Mouse (Mus musculus): ENCODE results near the gene Pih1h3b. TPM values are rescaled to one million over a fixed set of nuclear protein-coding genes. Genes with fewer than 3 reads are reported as not detected.

Gene Pih1h3b
- total RNA-seq (2021) = not detected
- long read RNA-seq, experiment 1 = 0 reads
- long read RNA-seq, experiment 2 = 0 reads

DNA sequence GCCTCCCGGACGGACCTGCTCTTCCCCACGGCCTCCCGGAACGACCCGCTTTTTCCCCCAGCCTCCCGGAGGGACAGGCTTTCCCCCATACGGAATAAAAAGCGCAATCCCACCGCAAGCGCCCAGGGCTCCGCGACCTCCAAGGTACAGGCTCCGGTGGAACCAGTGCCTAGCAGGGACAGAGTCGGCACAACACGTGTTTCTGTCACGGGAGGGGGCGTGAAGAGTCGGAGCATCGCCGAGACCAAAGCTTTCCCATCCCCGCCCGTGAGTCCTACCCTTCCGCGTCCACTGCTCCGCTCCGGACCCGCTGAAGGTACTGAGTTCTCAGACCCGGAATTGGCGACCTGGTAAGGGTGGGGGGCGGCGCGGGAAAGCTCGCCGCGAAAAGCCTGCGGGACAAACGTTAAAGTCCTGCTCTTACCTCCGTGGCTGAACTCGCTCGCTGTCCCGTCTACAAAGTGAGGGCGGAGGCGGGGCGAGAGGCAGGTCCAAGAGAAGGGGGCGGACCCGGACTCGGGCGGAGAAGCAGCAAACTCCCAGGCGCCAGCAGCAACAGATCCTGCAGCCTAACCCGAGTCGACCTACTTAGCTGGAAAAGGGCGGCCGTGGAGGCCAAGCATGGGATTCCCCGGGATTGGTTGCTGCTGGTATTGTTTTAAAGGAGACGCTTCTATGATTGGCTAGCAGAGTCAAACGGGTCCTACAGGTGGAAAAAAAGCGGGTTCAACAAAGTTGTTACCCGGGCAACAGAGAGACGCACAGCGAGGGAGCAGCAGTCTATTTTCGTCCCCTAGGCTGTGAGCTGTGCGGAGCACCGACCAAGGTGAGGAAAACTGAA lies at the start of gene Pih1h3b, which contains the start of gene Nup62cl:
Gene Pih1h3b, plus strand, starts transcription at position 745 of the 841 bp plus-strand sequence.
Gene Nup62cl, minus strand, starts transcription at position 578 of the 841 bp plus-strand sequence.
- peak; percentile 34 to 43 for DNase-seq (ENCODE audit: low spot score in 2 of 2)

- DNase-seq (ENCODE audit: low spot score in 2 of 2) = peak; percentile 3 to 18
Observed at GRCm38 (mm10) chrX:140060886-140061874, 1.5 kb upstream of the Pih1h3b start.

- DNase-seq (ENCODE audit: low spot score in 2 of 2) = no peak
Observed at GRCm38 (mm10) chrX:140082535-140082934, 19.9 kb downstream of the Pih1h3b start.

DNA sequence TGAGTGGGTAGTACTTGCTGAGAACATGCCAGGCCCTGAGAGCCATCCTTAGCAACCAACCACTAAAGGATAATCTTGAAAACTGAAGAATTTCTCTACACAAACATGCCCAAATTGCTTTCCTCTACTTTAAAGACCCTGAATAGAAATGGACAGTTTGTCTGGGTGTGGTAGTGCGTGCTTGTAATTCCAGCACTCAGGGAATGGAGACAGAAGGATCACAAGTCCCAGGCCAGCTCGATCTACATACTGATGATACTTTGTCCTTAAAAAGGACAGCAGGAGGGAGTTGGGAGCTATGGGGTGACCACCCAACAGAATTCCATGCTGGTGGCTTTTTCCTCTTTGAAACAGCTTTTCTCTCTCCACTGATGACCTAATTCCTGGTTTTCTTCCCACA lies 31.4 kb downstream of the Pih1h3b start:
- no peak for DNase-seq (ENCODE audit: low spot score in 2 of 2)

Other genes starting within 250 kb of the Pih1h3b start
- gene Morc4, start 191.2 kb upstream of the Pih1h3b start, total RNA-seq (2021) = 10 to 100 TPM in 1 of 2 experiments, 1 to 10 TPM in 1; 6.4 to 15.8 TPM
- gene Rbm41, start 64.3 kb upstream of the Pih1h3b start, total RNA-seq (2021) = 1 to 10 TPM; 5.0 to 7.2 TPM
- 10 to 100 TPM in 1 of 2 experiments, 1 to 10 TPM in 1; 5.5 to 13.4 TPM for gene Nup62cl, start 167 bp upstream of the Pih1h3b start, total RNA-seq (2021)